Mouse (Mus musculus) brain, adult 10 weeks (tissue): ENCODE results near the gene Xpo1. TPM values are rescaled to one million over a fixed set of nuclear protein-coding genes. Genes with fewer than 3 reads are reported as not detected.

Experiments used
- polyA plus RNA-seq: library from polyadenylated mRNA; stranded (reverse); fragments of 350-450 nt; fragmentation: Illumina TruSeq; extraction: RNeasy Lipid Tissue Mini Kit (QIAGEN cat#74804); gene quantifications from one replicate; pipeline ENCODE4 v1.2.3, GENCODE M21; 2015; ENCODE audit warnings: low read depth, low replicate concordance

Xpo1 gene
- polyA plus RNA-seq = 57.6 TPM

DNA sequence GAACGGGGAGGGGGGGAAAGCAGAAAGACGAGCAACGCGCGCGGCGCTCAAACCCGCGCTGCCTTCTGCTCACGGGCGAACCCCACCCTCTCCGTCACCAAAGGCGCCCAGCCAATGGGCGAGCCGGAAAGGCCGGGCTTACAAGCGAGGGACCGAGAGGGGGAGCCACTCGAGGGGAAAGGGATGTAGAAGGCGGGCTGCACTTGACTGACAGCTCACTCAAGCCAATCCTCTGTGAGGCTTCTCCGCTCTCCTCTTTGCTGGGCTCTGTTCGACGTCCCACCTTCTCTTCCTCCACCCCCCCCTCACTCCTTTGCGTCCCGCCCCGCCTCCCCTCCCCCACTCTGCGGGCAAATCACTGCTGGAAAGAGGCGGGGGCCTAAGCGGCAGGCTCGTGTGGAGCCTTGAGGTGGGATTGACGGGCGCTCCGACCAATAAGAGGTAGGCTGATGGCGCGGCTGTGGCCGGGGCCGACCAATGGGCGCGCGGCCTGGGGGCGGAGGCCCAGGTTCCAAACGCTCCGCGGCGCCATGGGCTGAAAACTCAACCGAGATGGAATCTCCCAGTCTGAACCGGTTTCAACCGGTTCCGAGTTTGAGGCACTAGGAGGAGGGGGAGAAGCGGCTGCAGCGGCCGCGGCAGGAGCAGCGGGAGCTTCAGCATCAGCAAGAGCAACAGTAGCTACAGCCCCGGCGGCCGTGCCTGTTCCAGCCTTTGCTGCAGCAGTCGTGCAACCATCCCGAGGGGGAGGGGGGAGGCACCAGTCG, at the start of gene Xpo1:
Gene Xpo1, plus strand, starts transcription at position 615 of the 767 bp plus-strand sequence.

DNA sequence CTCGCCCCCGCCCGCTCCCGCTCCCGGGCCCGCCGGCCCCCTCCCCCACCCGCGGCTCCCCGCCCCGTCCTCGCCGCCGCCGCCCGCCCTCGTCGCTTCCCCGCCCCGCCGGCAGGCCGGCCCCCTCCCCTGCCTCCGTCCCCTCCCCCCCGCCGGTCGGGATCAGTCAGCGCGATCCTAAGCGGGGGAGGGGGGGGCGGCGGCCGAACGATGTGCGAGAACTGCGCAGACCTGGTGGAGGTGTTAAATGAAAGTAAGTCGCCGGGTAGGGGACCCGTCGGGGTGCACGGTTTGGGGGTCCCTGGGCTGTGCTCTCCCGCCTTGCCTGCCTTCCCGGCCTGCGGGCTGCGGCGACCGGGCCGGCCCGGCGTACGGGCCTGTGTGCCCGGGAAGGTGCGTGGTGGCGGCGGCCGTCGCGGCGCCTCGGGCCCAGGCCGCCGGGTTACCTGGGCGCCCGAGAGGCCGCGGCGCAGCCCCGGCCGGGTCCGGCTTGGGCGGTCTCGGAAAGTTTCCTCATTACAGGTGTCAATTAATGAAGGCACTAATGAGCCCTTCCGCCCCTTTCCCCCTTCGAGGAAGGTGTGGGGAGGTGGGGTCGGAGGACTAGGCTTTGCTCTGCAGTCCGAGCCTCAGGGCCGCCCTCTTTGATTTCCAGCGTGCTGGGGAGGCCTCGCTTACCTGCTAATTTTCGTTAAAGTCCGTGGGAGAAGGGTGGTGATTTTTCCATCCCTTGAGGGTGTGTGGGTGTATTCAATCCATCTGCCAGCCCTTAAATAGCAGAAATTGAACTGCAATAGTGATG, 51.1 kb downstream of the Xpo1 start, which contains the start of gene Usp34:
Gene Usp34, plus strand, starts transcription at position 132 of the 802 bp plus-strand sequence.

Other genes starting within 250 kb of the Xpo1 start
- gene Fam161a, start 248.5 kb upstream of the Xpo1 start, polyA plus RNA-seq = 4.1 TPM
- gene Usp34, start 50.9 kb downstream of the Xpo1 start, polyA plus RNA-seq = 69.1 TPM
- gene Ahsa2, start 242.0 kb downstream of the Xpo1 start, polyA plus RNA-seq = 33.6 TPM